Mouse (Mus musculus): ENCODE measurements around the gene Vrk1.

- TF ChIP-seq EP300 (IDR thresholded peaks at IDR 0.05; ENCODE audit: low read depth) (peak; percentile 63), CTCF (IDR thresholded peaks at IDR 0.05; ENCODE audit: low read depth) (no peak)
Observed at GRCm38 (mm10) chr12:105988434-105988833, 21.6 kb upstream of the Vrk1 start.

Measured in liver, embryonic 14.5 days (tissue).